ENCODE assay signal across 8 mouse cellular contexts in genomic region chr14:54064541-54065402, GRCm38 (mm10).
DNase-seq lines count a peak whose midpoint lies in the region; ATAC-seq lines count a peak whose summit lies in the region.

No protein-coding gene starts in this region.

- ATAC-seq in CD4-positive, CD25-positive, alpha-beta regulatory T cell, adult 4 months = no peak
- ATAC-seq in common myeloid progenitor, adult 5-6 weeks (replicated peaks; ENCODE audit: low read depth, poor library complexity, severe bottlenecking) = 0 out of 2 replicates have a peak, but pooled peaks have one; percentile 20

- peak; percentile 1 for DNase-seq in CD4-positive, CD25-positive, alpha-beta regulatory T cell, adult 2 months (ENCODE audit: low read depth, low spot score)
- peak; percentile 65 for DNase-seq in gastrocnemius, postnatal 10 days
- peak; percentile 60 for DNase-seq in hindlimb bud, embryonic 11.5 days (ENCODE audit: extremely low spot score, low read depth, low spot score)
- DNase-seq in left cerebral cortex, adult 18-20 months (ENCODE audit: low spot score in 2 of 2) = peak; percentile 82 to 86
- DNase-seq in lung, postnatal 25 days (ENCODE audit: low spot score) = peak; percentile 58
- DNase-seq in right cerebral cortex, postnatal 10 days (ENCODE audit: low spot score in 2 of 2) = peak; percentile 91

Comparison
In these comparisons a context has a peak if more than half of its experiments do, and no peak if none do; other contexts are left out.
1. DNase-seq: peak in every context shown above with its lines; median percentile 91 in right cerebral cortex, postnatal 10 days; 84 in left cerebral cortex, adult 18-20 months; 65 in gastrocnemius, postnatal 10 days; 60 in hindlimb bud, embryonic 11.5 days; 58 in lung, postnatal 25 days; 1 in CD4-positive, CD25-positive, alpha-beta regulatory T cell, adult 2 months.